Mouse (Mus musculus): Measurements from ENCODE around the gene Tbc1d17. TPM values are rescaled to one million over a fixed set of nuclear protein-coding genes. Genes with fewer than 3 reads are reported as not detected.

Tbc1d17 gene
- 26.9 and 33.8 TPM in 2 replicates for polyA plus RNA-seq (2011; ENCODE audit: insufficient read length, low read depth, missing spikeins)

DNA sequence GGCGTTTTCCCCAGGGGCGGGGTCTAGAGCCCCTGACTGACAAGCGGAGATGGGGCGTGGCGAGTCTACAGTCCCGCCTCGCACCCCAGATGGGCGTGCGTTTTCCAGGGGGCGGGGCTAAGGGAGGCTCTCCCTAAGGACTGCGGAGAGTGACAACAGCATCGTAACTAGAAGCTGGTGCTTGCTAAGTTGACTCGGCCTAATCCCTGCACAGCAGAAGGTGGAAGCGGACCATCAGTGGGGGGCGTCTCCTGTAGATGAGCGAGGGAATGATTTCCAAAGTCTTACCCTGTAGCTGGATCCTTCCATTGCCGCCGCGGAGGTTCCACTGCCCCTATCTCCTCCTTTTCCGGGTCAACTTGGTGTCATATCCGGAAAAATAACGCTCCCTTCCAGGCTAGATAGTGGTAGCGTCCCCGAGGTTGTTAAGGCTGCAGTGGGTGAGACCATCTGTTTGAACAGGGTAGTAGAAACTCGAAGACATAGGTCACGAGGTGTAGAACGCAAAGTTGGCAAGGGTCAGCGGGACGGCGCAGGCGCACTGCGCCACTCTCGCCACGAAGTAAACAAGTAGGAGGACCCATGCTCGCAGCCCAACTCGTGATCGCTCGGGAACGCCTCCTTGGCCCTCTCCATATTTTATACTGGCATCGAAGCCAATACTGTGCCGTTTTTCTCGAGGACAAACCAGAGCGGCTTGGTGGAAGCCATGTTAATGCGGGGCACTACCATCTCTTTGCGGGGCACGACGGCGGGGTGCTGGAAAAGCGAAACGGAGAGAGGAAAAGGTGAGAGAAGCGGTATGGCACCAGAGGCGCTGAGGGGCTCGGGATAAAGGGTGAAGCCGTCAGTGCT is at the start of gene Tbc1d17, which contains the start of gene Akt1s1:
TSS of gene Tbc1d17 (minus strand) at position 519 of the 855 bp plus-strand sequence.
TSS of gene Akt1s1 (plus strand) at position 431 of the 855 bp plus-strand sequence.
- peaks cover 17% of the 10 kb centered on the region for H3K4me1 ChIP-seq (ENCODE audit: control insufficient read depth, insufficient read depth, low read length)
- H3K27ac ChIP-seq (ENCODE audit: insufficient read depth, low read length) = peak within 1 kb of the TSS; percentile 92
- H3K4me3 ChIP-seq (ENCODE audit: insufficient read depth, low read length) = peak within 1 kb of the TSS; percentile 60
- TF ChIP-seq POLR2A (IDR thresholded peaks at IDR 0.05; ENCODE audit: low read depth, low read length) (peak; percentile 49), CTCF (IDR thresholded peaks at IDR 0.05; ENCODE audit: borderline replicate concordance, insufficient read depth, low read length) (no peak)

DNA sequence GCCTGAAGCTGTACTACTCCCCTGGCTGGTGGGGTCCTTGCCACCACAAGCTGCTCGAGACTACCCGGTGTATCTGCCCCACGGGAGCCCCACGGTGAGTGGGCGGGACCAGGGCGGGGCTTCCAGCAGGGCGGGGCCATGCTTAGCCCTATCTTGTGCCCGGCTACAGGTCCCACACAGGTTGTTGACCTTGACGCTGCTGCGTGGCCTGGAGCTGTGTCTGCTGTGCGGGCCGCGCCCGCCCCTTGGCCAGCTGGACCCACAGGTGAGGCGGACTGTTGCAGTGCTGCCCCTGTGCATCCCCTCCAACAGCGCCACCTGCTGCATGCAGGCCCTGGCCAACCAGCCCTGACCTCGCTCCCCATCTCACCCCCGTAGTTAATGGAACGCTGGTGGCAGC is 49.7 kb upstream of the Tbc1d17 start:
- Histone ChIP-seq H3K4me3 (ENCODE audit: insufficient read depth, low read length) (no peak overlapping the region), H3K27ac (ENCODE audit: insufficient read depth, low read length) (peak overlapping the region; percentile 14; the same call in 1 of the 2 replicates), H3K4me1 (ENCODE audit: control insufficient read depth, insufficient read depth, low read length) (peaks cover 3% of the 10 kb centered on the region; the same call in 1 of the 2 replicates)
- no peak for TF ChIP-seq POLR2A (IDR thresholded peaks at IDR 0.05; ENCODE audit: low read depth, low read length)
- TF ChIP-seq CTCF (IDR thresholded peaks at IDR 0.05; ENCODE audit: borderline replicate concordance, insufficient read depth, low read length) = peak; percentile 57; the same call in 1 of the 2 replicates

DNA sequence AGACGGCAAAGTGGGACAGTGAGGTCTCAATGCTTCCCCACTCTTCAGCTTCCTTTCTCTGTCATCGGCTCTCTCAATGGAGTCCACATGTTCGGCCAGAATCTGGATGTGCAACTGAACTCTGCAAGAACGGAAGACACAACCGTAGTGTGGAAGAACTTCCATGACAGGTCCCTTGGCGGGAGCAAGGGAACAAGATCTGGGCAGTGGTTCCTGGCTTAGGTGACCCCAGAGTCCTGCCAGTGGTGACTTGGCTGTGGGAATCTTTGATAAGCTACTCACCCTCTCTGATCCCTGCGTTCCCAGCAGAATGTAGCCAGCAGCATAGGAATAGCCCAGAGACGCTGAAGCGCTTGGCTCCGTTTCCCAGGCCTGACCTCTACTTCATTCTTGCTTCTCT is 47.6 kb upstream of the Tbc1d17 start:
- no peak for TF ChIP-seq POLR2A (IDR thresholded peaks at IDR 0.05; ENCODE audit: low read depth, low read length)
- no peak for TF ChIP-seq CTCF (IDR thresholded peaks at IDR 0.05; ENCODE audit: borderline replicate concordance, insufficient read depth, low read length)
- peaks cover 3% of the 10 kb centered on the region; the same call in 1 of the 2 replicates for H3K4me1 ChIP-seq (ENCODE audit: control insufficient read depth, insufficient read depth, low read length)
- peak overlapping the region; percentile 46 for H3K4me3 ChIP-seq (ENCODE audit: insufficient read depth, low read length)
- H3K27ac ChIP-seq (ENCODE audit: insufficient read depth, low read length) = peak overlapping the region; percentile 39; the same call in 1 of the 2 replicates

DNA sequence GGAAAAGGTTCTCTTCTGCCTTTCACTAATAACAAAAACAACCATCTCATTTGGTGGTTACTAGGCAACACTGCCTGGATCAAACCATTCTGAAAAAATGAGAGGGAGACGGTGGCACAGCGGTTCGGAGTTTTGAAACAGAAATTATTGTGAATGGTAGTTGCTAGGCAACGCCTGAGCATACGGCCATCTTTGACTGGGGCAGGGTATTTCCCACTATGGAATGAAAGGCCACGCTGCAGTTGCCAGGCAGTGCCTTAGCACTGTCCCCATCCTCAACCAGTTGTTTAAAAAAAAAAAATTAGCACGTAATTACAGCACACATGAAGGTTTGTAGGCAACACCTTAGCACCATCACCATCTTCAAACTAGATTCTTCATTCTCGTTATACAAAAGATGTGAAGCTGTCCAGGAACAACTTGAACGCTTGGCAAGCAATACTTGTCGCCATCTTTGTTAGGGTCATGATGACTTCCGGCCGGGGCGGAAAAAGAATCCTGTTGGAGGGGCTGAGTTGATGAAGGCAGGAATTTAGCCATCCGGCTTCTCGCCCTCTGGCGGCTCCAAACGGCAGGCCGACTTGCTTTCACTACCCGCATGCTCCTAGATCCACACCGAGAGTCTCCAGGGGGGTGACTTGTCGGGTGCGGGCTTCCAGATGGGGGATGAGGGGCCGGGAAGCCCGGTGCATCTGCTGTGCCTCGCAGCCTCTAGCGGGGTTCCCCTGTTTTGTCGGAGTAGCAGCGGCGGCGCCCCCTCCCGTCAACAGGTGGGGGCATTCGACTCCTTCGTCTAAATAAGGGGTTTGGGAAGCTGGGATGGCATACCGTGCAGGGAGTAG is 46.9 kb upstream of the Tbc1d17 start, which contains the start of gene Fuz:
TSS of gene Fuz (plus strand) at position 487 of the 842 bp plus-strand sequence.
- H3K4me1 ChIP-seq (ENCODE audit: control insufficient read depth, insufficient read depth, low read length) = peaks cover 3% of the 10 kb centered on the region; the same call in 1 of the 2 replicates

DNA sequence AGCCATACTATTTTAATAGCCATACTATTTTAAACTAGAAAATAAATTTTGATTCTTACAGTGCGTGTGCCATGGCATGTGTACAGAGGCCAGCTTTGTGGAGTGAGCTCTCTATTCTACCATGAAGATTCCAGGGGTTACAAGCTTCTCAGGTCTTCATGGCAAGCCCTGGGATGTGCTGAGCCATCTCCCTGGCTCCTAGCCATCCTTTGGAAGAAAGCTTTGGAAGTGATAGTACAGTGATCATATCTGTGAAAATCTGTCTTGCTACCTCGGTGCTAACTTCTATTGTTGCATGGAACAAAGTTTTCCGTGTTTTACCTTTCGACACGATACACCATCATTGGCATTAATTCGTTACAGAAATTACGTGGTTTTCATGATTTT is 46.3 kb upstream of the Tbc1d17 start:
- H3K4me3 ChIP-seq (ENCODE audit: insufficient read depth, low read length) = no peak overlapping the region
- H3K4me1 ChIP-seq (ENCODE audit: control insufficient read depth, insufficient read depth, low read length) = peaks cover 6% of the 10 kb centered on the region; the same call in 1 of the 2 replicates
- H3K27ac ChIP-seq (ENCODE audit: insufficient read depth, low read length) = 0 out of 2 replicates have a peak overlapping the region, but pooled peaks have one; percentile 5
- TF ChIP-seq CTCF (IDR thresholded peaks at IDR 0.05; ENCODE audit: borderline replicate concordance, insufficient read depth, low read length) (no peak), POLR2A (IDR thresholded peaks at IDR 0.05; ENCODE audit: low read depth, low read length) (no peak)

More for the DNA sequence above, 46.9 kb upstream of the Tbc1d17 start, which contains the start of gene Fuz:
- H3K4me3 ChIP-seq (ENCODE audit: insufficient read depth, low read length) = peak within 1 kb of the TSS; percentile 46
- TF ChIP-seq CTCF (IDR thresholded peaks at IDR 0.05; ENCODE audit: borderline replicate concordance, insufficient read depth, low read length) = 0 out of 2 replicates have a peak, but pooled peaks have one; percentile 7
- peak; percentile 44 for TF ChIP-seq POLR2A (IDR thresholded peaks at IDR 0.05; ENCODE audit: low read depth, low read length)
- peak within 1 kb of the TSS; percentile 80 for H3K27ac ChIP-seq (ENCODE audit: insufficient read depth, low read length)

DNA sequence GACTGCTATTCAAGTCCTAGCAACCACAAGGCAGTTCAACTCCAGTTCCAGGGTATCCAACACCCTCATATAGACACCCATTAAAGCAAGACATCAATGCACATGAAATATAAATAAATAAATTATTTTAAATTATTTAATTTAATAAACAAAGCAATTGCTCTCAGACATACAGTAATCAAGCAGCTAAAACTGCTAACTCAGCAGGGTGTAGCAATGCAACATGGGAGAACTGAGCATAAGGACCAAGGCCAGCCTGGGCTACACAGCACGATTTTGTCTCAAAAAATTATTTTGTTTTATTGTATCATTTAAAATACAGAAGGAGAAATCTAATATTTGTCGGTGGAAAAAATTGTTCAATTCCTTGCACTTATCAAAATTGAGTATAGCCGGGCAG is 45.3 kb upstream of the Tbc1d17 start:
- H3K27ac ChIP-seq (ENCODE audit: insufficient read depth, low read length) = no peak overlapping the region
- TF ChIP-seq POLR2A (IDR thresholded peaks at IDR 0.05; ENCODE audit: low read depth, low read length) = no peak
- no peak for TF ChIP-seq CTCF (IDR thresholded peaks at IDR 0.05; ENCODE audit: borderline replicate concordance, insufficient read depth, low read length)
- no peak overlapping the region for H3K4me3 ChIP-seq (ENCODE audit: insufficient read depth, low read length)
- peaks cover 6% of the 10 kb centered on the region; the same call in 1 of the 2 replicates for H3K4me1 ChIP-seq (ENCODE audit: control insufficient read depth, insufficient read depth, low read length)

DNA sequence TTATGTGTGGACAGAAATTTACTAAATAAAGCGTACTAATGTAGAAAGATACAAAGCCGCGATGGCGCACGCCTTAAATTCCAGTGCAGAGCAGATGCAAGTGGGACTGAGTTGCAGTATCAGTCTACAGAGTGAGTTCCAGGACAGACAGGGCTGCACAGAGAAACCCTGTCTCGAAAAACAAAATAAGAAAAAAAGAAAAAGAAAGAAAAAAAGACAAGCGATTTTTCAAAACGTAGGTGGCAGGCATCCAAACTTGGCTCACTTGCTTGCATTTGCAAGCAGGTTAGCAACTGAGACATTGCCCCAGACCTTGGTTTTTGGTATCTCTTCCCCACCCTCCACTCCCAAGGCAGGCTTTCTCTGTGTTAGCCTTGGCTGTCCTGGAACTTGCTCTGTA is 44.3 kb upstream of the Tbc1d17 start:
- H3K27ac ChIP-seq (ENCODE audit: insufficient read depth, low read length) = peak overlapping the region; percentile 37; the same call in 1 of the 2 replicates
- H3K4me3 ChIP-seq (ENCODE audit: insufficient read depth, low read length) = no peak overlapping the region; the same call in 1 of the 2 replicates
- H3K4me1 ChIP-seq (ENCODE audit: control insufficient read depth, insufficient read depth, low read length) = peaks cover 6% of the 10 kb centered on the region; the same call in 1 of the 2 replicates
- TF ChIP-seq POLR2A (IDR thresholded peaks at IDR 0.05; ENCODE audit: low read depth, low read length) = no peak
- no peak for TF ChIP-seq CTCF (IDR thresholded peaks at IDR 0.05; ENCODE audit: borderline replicate concordance, insufficient read depth, low read length)

DNA sequence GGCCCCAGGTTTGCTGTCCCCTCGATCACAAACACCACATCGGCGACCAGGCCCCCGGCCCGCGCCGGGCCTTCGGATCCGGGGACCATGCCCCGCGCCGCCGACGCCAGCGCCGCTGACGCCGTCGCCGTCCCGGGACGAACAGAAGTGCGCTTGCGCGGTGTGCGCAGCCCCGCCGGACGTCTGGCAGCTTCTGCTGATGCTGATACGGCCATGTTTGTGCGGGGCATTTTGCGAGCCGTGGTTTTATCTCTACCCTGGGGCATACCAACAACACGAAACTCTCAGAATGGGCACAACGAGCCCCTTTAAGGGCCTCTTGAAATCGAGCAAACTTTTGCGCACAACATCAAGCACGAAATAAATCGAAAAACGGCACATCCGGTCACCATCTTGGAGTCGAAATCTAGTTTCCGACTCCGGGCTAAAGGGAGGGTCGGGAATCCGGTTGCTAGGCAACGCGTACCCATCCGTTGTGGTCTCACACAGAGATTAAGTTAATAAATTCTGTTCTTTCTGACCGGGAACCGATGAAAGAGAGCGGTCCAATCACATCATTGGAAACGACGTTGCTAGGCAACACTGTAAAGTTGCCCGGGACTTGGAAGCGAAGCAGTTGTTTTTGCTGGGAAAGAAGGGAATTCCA is 43.5 kb upstream of the Tbc1d17 start, which contains the start of gene Med25:
TSS of gene Med25 (minus strand) at position 437 of the 646 bp plus-strand sequence.
- Histone ChIP-seq H3K4me3 (ENCODE audit: insufficient read depth, low read length) (peak within 1 kb of the TSS; percentile 92), H3K27ac (ENCODE audit: insufficient read depth, low read length) (peak within 1 kb of the TSS; percentile 95), H3K4me1 (ENCODE audit: control insufficient read depth, insufficient read depth, low read length) (peaks cover 6% of the 10 kb centered on the region; the same call in 1 of the 2 replicates)
- TF ChIP-seq CTCF (IDR thresholded peaks at IDR 0.05; ENCODE audit: borderline replicate concordance, insufficient read depth, low read length) = no peak
- peak; percentile 74 for TF ChIP-seq POLR2A (IDR thresholded peaks at IDR 0.05; ENCODE audit: low read depth, low read length)

Measured in embryonic fibroblast, embryonic 13.5 days (primary cell).